Mouse (Mus musculus) kidney, adult 8-10 months (tissue): ENCODE measurements around the gene Pogz.
A peak's percentile ranks its signal among the peaks of the same experiment; 100 is the strongest.

ENCODE experiments used
- DNase-seq, 2 experiments: peaks; one replicate each; pipeline ENCODE4 v3.0.0; 2022

Pogz gene

DNA sequence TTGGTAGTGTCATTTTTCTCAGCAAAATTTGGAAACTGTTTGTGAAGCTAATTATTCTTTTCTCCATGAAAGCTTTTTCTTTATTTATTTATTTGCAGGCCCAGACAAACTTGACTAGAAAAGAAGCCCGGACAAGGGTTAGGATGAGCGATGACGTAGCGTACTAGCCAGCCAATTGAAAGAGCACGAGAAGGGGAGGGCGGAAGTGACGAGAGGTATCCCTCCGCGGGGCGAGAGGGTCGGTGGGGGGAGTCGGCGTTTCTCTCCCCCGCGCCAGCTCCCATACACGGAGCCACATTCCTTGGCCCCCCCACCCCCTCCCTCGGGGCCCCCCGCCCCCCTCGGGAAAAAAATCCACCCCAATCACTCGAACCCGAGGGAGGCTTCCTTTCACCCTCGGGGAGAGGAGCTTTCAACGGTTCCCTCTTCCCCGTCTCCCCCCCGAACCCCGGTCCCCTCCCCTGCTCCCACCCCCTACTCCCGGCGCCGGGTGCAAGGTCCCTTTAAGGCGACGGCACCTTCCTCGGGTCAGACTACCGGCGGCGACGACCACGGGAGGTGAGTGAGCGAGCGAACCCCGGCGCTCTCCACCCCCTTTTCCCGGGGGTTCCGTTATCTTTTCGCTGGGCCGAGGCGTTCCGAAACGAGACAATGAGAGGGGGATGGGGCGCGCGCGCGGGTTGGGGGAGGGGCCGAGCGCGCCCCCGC lies at the start of gene Pogz:
Pogz (plus strand) TSS at position 385 of the 708 bp plus-strand sequence.
- peak; percentile 95 to 97 for DNase-seq

DNA sequence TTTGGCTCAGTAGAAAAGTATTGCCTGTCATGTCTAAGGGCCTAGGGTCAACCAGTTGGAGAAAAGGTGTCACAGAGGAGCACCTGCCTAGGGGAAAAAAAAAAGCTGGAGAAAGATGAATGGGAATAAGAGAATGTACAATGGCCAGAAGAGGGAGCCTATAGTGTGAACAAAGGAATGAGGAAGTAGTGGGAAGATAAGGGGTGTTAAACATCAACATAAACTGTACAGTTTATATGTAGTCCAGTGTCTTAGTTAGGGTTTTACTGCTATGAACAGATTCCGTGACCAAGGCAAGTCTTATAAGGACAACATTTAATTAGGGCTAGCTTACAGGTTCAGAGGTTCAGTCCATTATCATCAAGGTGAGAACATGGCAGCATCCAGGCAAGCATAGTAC lies 48.3 kb upstream of the Pogz start:
- no peak for DNase-seq

DNA sequence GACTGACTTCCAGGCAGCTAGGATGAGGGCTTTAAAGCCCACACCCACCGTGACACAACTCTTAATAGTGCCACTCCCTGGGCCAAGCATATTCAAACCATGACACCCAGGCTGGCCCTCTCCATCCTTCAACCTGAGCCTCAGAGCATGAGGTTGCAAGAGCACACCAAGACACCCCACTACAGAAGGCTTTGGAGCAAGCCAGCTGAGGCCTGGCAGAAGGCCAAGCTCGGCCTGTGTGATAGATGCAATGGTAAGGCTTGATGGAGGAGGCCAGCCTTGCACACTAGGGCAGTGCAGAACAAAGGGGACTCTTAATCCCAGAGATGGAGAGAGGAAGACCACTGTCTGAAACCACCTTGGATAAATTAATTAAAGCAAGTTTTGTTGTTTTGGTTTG lies 47.9 kb upstream of the Pogz start:
- no peak for DNase-seq

DNA sequence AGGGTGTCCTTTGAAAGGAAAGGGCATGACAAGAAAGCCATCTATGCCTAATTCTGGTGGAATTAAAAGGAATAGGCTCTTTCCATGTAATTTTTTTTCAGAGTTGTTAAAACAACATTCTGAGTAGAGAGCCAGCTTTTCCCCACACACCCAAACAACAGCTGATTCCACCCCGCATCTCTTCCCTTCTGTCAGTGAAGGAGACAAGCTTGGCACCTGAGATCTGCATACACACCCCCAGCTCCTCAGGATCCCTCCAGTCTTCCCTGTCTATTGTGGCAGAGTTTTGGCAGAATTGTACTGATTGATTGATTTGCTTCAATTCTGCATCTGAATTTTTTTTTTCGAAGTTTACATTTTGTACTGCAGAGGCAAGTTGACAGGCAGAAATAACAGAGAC lies 45.1 kb upstream of the Pogz start:
- DNase-seq: no peak

DNA sequence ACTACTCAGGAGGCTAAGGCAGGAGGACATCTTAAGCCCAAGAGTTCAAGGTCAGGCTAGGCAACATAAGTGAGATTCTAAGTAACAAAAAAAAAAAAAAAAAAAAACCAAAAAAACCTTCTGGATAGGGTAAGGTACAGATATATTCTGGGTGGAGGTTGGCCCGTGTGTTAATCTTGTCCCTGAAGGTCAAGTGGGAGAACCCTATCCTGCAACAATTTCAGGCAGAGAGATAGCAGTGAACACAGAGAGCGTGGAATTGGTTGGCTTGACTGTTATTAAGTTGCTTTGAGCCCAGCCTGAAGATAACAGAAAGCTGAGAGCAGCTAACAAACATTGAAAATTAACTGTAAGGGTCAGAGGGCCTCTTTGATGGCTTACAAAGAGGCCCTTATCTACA lies 43.7 kb upstream of the Pogz start:
- DNase-seq: no peak

DNA sequence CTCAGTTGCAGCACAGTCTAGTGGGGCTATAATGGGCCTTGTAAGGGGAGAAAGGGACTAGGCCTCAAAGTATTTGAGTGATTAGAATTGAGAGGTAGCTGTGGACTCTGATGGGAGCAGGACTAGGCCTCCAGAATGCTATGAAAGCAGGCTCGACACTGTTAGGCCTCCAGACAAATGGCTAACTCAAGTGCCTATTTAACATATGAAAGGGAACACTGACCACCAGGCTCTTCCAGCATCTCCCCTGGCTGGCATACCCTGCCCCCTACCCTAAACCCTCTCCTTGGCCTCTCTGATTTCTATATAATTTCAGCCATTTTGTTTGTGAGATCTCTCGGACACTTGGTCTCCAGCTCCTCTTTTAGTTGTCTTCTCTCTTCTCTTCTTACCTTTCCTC lies 43.0 kb upstream of the Pogz start:
- no peak for DNase-seq

DNA sequence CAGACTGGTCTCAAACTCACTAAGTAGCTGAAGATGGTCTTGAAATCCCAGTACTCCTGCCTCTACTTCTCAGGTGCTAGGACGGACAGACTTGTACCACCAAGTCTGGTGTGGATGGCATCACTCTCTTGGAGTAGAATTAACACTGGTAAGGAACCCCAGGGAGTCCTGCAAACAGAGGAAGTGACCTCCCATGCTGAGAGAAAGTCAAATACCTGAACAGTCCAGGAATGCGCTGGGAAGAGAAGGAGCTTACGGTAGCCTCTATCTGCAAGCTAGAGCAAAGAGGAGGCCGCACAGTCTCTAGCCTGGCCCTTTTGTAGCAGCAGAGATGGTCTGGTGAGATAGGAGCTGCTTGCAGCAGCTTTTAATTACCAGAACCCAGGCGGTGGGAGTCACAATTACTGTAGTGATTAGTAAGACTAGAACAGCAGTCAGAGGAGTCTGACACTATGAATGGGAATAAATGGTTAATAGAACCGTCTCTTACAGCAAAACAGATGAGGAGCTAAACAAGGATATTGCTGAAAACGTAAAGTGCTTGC lies 41.7 kb upstream of the Pogz start:
- DNase-seq: no peak

DNA sequence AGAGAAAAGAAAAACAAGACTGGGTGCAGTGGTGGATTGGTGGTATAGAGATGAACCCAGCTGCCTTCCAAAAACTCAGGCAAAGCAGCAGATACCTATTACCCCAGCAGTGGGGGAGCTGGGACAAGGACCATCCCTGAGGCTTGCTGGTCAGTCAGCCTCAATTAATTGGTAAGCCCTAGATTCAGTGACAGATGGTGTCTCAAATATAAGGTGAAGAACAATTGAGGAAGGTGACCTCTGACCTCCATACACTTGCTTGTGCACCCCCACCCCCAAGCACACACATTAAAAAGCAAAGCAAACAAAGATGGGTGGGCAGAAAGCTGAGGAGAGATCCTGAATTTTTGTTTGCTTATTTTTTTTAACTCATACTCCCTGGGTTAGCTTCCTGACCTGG lies 41.2 kb upstream of the Pogz start:
- no peak for DNase-seq

DNA sequence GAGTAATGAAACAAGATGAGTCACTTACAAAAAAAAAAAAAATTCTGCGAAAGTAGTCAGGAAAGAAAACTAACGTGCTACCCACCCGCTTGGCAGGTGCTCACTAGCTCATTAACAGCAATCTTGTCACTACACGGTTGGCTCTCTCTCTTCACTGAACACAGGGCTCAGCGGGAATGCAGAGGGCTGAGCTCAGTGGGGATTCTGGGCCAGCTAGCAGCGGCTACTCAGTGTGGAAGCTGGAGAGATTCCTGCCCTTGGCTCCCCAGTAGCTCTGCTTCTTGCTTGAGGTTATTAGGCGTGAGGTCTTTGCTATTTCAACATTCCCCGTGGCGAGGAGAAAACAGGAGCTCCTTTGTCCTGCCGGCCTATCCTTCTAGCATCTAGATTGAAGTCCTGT lies 33.2 kb upstream of the Pogz start:
- DNase-seq: no peak

DNA sequence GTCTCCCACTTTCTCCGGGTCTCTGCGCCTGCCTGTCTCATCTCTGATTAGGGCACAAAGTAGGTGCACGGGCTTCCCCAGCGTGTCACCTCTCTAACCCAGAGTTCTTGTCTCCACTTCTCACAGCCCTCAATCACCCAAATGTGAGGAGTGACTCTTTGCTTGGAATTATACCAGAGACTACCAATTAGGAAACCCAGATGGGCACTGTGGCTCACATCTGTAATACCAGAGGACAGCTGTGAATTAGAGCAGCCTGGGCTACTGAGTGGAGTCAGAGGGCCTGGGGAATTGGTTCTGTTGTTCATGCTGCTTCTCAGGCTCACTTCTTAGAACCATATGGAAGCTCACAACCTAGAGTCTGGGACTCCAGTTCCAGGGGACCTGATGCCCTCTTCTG lies 32.4 kb upstream of the Pogz start:
- DNase-seq: no peak

DNA sequence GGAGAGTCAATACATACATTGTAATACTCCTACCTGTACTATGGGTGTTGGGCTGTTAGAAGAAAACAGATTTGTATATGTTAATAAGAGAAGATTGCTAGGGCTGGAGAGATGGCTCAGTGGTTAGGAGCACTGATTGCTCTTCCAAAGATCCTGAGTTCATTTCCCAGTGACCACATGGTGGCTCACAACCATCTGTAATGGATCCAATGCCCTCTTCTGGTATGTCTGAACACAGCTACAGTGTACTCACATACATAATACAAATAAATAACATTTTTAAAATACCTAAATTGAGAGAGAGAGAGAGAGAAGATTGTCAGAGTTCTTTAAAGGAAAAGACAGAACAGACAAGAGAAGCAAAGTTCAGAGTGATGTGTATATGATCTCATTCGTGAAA lies 29.1 kb upstream of the Pogz start:
- no peak for DNase-seq

DNA sequence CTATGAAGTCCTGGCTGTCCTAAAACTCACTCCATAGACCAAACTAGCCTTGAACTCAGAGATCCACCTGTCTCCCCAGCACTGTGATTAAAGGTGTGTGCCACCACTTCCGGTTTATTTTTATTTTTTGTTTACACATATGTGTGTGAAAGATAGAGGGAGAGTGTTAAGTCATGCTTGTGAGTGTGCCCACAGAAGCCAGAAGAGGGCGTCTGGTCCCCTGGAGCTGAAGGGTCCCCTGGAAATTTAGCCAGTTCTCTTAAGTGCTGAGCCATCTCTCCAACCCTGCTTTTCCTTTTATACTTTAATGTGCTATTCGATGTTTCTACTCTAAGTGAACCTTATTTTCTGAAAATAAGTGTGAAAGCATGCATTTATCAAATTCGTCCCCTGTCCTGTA lies 25.7 kb upstream of the Pogz start:
- peak in 1 of 2 experiments; percentile 58 for DNase-seq

DNA sequence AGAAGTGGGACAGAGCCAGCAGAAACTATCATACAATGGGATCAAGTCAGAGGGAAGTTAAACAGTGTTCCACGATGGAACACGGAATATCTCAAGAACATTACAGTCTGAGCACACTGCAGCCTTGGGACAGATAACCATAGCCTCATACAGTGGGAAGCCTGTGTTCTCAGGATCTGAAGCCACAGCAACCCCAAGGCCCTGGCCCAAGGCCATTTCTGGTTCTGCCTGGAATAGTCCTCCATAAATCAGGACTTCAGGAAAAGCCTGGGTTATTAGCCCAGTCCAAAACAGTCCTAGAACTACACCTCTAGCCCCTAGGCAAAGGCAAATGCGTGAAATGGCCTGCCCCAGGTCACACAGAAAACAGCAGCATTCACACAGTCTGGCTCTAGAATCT lies 23.7 kb upstream of the Pogz start:
- no peak for DNase-seq

DNA sequence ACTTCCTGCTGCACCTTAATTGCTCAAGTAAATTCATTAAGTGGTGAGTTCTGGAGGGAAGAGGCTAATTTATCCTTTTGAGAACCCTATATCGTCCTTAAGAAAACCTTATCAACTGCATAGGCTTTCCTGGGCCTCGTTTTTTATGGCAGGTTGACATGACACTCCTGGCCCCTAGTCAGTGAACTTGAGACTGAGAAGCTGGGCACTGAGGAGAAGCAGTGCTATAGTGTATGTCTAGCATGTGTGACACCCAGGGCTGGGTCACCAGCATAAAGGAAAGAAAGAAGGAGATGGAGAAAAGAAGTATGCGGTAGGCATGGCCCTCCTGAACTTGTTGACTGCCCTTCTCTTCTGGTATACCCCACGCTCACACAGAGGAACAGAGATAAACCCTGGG lies 23.3 kb upstream of the Pogz start:
- no peak for DNase-seq

DNA sequence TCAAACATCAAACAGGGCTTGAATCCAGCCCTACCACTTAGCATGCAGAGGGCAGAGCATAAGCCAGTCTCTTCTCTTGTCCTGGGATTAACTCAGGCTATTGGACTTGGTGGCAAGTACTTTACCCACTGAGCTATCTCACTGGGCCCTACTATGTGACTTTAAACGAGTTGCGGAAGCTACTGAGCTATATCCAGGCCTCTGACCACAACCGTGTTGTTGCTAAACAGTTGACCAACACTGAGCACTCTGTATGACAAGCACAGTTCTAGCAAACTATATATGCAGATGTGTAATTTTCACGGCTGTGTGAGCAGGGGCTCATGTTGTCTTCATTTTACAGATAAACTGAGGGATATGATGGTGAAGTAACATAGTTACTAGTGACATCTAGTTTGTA lies 22.7 kb upstream of the Pogz start:
- DNase-seq: no peak

DNA sequence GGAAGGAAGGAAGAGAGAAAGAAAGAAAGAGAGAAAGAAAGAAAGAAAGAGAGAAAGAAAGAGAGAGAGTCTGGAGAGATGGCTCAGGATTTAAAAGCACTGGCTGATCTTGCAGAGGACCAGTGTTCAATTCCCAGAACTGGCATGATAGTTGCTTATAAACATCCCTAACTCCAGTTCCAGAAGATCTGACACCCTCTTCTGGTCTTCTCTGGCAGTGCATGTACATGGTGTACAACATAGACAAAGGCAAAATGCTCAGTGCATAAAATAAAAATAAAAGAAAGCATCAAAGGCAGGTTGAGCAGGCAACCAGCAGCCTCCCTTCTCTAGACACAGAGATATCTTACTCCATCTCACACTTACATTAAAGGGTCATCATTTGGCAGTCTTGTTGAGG lies 21.8 kb upstream of the Pogz start:
- DNase-seq: no peak

DNA sequence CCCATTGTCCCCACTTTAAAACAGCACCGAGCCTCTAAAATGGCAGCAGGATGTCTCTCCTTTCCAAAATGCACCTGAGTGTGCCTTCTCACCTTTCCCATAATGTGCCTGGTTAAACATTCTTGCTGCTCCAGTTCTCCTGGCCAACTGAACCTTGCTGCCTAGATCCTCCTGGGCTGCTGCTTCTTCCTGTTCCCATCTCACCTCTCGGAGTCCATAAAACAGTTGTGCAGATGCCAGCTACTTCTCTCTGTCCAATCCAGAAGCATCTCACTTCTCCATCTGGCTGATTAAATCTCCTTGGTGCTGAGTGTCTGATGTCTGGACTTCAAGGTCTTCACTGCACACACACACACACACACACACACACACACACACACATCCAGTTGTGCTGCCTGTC lies 19.6 kb upstream of the Pogz start:
- DNase-seq: peak; percentile 60 to 72

DNA sequence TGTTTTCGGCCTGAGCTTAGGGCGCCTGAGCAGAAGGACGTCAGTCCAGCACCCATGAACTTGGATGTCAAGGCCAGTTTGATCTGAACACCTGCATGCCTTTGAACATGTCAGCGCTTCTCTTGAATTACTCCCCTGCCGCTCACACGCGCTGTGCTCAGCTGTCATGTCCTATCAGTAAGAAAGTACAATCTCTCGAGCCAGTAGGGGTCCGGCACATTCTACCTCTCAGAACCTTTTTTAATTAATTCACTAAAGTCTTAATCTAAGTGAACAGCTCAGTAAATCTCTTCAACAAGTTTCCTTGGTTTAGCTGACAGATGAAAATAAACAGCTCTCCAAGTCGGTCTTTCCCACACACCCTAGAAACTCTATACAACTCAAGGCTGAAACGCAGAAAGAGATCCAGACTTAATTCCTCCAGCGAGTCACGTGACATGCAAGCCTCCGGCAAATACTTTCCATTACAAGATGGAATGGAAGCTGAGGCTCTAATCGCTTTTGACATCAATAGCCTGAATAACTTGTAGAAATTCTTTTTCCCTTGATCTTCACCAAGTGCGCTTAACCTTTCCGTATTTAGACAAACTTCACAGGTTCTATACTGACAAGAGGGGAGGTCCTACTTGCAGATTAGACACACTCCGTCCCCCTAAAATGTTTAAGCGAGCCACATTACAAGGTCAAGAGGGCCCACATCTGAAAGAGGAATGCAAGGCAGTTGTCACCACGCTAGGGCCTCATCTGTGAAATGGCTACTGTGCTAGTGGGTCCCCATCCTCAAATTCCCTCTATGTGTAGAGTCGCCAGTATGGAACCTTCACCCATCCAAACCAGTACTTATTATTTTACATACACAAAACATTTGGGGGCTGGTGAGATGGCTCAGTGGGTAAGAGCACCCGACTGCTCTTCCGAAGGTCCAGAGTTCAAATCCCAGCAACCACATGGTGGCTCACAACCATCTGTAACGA lies 17.6 kb upstream of the Pogz start:
- DNase-seq: no peak

DNA sequence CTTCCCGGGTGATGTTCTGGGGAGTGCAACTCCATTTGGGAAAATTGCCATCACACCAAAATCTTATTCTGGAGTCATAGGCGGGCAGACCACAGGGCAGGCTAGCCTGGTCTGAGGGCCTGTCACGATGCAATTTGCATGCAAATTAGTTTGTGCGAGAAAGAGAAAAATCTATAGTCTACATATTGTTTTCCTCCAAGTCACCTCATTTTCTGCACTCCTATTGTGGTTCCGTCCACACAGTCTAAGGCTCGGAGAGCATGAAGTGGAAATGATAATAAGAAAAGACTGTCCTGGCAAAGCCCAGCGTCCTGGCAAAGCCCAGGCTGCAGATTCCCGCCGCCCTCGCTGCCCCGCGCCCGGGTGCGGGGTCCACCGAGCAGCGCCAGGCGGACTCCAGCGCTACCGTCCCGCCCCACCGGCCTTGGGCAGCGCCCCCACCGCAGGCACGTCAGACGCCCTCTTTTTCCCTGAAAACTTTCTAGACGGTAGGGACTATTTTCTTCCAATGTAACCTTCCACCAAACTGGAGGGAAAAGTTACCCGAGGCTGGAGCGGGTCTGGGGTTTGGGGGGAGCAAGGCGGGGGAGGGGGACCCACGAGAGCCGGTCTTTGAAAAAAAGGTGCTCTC lies 16.2 kb upstream of the Pogz start:
- DNase-seq: peak in 1 of 2 experiments; percentile 36

DNA sequence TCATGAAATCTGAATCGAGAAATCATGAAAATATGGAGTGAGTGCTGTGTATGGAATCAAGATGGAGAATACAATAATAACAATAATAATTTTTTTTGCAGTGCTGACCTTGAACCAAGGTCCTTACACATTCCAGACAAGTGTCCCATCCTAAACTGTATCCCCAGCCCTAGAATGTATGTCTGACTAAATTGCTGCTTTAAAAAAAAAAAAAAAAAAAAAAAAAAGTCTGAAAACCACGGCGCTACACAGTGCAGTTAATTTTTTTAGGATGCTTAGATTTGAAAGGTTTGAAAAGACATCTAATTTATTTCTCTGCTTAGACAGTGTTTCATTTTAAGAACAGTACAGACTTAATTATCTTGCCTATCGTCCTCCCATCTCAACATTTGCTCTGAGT lies 15.3 kb upstream of the Pogz start:
- no peak for DNase-seq

DNA sequence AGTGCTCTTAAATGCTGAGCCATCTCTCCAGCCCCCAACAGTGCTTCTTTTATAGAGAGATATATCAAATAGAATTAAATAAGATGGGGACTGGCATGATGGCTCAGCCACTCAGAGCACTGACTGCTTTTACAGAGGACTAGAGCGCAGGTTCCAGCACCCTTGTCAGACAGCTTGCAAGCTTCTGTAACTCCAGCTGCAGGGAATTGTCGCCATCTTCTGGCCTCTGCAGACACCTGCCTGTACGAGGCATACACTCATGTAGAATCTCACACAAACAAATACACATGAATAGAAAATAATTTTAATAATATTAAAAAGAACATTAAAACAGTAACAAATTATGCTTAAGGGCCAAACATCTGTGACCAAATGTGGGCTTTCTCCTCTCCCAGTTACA lies 13.3 kb upstream of the Pogz start:
- DNase-seq: no peak

DNA sequence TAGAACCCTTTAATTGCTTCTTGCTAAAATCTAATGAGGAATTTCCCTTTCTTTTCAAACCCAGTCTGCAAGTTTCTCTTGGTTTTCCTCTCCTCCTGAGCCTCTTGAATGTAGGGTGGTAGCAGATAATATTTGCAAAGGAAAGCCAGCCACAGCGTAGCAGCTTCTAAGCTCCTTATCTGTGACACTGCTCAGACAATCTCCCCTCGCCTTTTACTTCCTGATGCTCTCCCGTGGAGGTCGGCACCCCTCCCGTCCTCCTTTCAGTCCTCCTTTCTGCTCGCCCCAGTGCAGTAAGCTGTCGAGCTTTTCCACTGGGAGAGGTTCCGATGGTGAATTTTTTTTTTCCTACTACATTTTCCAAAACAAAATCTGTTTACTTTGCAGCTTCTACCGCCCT lies 5.3 kb upstream of the Pogz start:
- DNase-seq: no peak

DNA sequence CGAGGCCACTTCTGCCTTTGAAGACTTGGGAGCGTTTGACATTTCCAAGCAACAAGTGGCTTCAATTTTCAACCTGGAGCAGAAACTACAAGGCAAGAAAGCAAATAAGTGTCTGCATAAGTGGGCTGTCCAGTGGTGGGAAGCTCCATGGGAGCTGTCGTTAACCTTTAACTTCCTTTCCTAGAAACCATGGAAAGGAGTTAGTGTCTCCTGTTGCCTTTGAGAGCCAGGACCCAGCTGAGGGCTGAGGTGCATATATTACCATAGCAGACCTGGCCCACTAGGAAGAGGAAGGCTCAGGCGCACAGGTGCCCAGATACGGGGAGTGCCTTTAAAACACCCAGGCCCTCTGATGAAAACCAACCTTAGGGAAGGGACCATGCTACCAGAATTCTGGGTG lies 4.7 kb upstream of the Pogz start:
- DNase-seq: peak; percentile 34 to 59

DNA sequence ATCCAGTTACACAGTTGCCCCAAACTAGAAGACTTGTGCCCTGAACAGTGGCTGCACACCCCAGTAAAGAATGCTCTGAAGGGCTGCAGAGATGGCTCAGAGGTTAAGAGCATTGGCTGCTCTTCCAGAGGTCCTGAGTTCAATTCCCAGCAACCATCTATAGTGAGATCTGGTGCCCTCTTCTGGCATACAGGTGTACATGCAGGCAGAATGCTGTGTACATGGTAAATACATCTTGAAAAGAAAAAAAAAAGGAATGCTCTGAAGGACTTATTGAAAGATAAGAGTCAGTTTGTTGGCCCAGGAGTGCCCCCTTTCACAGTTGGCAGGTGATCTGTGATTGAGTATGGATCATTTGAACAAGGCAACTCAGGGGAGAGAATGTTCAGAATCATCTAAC lies 4.0 kb upstream of the Pogz start:
- no peak for DNase-seq
